Mouse (Mus musculus) Patski (cell line): Measurements from ENCODE around the gene Copz1. TPM values are rescaled to one million over a fixed set of nuclear protein-coding genes. Genes with fewer than 3 reads are reported as not detected.
A peak's percentile ranks its signal among the peaks of the same experiment; 100 is the strongest.

Experiments
- ATAC-seq: fragments of 100-300 bp; one replicate; pipeline ENCODE4 v1.8.0; 2021
- CTCF ChIA-PET: fragments of 350-600 bp; sonication (Branson Sonifier 250); formaldehyde crosslinking; loops from one replicate; lab custom pipeline; 2022; ENCODE audit warnings: inconsistent platforms; lab: Charles Lee
- POLR2A ChIA-PET: fragments of 350-600 bp; sonication (Branson Sonifier 250); formaldehyde crosslinking; loops from one replicate; lab custom pipeline; 2022; ENCODE audit warnings: antibody characterized with exemption, inconsistent platforms; lab: Charles Lee
- DNase-seq: peaks from one replicate; pipeline ENCODE4 v3.0.0-alpha.2; 2011; ENCODE audit warnings: low read depth, low spot score
- H3K27me3 ChIP-seq: fragments of 371-371 bp; one replicate; pipeline ENCODE4 v1.5.1; 2021
- CTCF ChIP-seq: fragments of 100-300 bp; IDR thresholded peaks from one replicate; pipeline ENCODE4 v1.5.1; 2021
- in situ Hi-C: fragments of 300-500 bp; cut with MboI; formaldehyde crosslinking; loops from 3 replicates; pipeline ENCODE4 v1.11.1; 2018; ENCODE audit warnings: low pct_unique_long_range_greater_than_20kb, mixed read lengths
- polyA plus RNA-seq: library from polyadenylated mRNA; unstranded; gene quantifications from one replicate; pipeline ENCODE4 v1.2.3, GENCODE M21; 2021

The Copz1 gene
- polyA plus RNA-seq, 1 experiment from 2014 or later: 163 TPM

DNA sequence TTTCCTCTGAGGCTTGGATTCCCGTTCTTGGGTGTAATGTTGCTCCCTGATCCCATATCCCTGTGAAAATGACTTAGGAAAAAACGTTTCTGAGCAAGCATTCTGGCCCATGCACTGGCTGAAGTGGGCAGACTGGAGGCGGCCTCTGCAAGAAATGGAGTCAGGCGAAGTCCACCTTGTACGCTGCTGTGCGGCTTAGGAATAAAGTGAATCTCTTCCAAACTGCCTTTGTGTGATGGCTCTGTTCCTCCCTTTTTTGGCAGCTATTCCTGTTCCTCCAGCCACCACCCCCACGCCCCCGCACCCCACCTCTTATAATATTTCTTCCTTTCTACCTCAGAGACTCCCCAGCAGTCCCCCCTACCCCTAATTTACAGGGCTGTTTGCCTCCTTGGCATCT lies 27.1 kb downstream of the Copz1 start:
- ChIA-PET POLR2A (no interaction called here), CTCF (interaction anchor here (2.6 kb wide), 1 partner anchor 14 kb away, joined by 9 read pairs; no protein-coding TSS in a partner anchor)
- no peak for TF ChIP-seq CTCF
- in situ Hi-C loops: loop anchor here (10.0 kb wide), 1 partner anchor 335 kb away; the partner anchor contains the start of genes Hoxc10 and Hoxc5
- no peaks in the 10 kb centered on the region for H3K27me3 ChIP-seq
- DNase-seq (no peak), ATAC-seq (no peak)

DNA sequence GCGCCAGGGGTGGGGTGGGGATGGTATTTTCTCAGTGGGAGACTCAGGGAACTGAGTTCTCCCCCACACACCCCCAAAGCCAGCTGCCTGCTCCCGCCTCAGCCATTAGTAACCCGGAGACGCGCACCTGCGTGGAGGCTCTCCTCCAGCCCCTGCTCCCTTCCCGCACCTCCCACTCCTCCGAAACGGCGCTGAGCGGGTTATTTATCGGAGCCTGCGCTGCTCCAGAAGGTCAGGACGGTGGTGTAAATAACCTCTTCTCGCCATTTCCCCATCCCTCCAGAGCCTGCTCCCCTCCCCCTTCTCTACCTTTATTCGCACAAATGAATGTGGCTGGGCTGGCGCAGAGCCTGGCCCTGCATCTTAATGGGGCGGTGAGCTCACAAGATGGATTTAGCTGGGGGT lies 27.6 kb downstream of the Copz1 start:
- ATAC-seq (no peak), DNase-seq (no peak)
- POLR2A ChIA-PET: no interaction called here

DNA sequence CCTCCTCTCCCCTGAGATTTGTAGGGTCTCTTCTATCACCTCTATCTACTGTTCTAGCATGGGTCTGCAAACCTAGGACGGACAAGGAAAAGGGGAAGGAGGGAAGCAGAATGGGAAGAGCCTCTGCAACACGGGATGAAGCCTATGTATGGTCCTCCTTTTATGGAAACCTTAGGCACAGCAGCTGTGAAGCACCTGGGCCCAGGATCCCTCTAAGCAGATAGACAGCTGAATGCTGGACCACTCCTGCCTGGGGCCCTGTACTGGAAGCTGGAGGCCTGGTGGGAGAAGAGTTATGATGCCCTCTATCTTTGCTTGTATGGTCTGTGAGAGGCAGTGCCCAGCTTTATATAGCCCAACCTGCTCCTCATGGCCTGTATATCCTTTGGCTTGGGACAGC lies 28.0 kb downstream of the Copz1 start:
- DNase-seq: no peak
- in situ Hi-C loops: loop anchor here (10.0 kb wide), 1 partner anchor 336 kb away; the partner anchor contains the start of genes Hoxc10 and Hoxc5
- ChIA-PET CTCF (interaction anchor here (2.6 kb wide), 1 partner anchor 15 kb away, joined by 9 read pairs; no protein-coding TSS in a partner anchor), POLR2A (no interaction called here)
- no peak for ATAC-seq
- H3K27me3 ChIP-seq: no peaks in the 10 kb centered on the region
- no peak for TF ChIP-seq CTCF

More for the DNA sequence above, 27.6 kb downstream of the Copz1 start:
- in situ Hi-C loops: loop anchor here (10.0 kb wide), 1 partner anchor 335 kb away; the partner anchor contains the start of genes Hoxc10 and Hoxc5
- no peak for TF ChIP-seq CTCF
- CTCF ChIA-PET: interaction anchor here (2.6 kb wide), 1 partner anchor 15 kb away, joined by 9 read pairs; no protein-coding TSS in a partner anchor
- H3K27me3 ChIP-seq: no peaks in the 10 kb centered on the region

DNA sequence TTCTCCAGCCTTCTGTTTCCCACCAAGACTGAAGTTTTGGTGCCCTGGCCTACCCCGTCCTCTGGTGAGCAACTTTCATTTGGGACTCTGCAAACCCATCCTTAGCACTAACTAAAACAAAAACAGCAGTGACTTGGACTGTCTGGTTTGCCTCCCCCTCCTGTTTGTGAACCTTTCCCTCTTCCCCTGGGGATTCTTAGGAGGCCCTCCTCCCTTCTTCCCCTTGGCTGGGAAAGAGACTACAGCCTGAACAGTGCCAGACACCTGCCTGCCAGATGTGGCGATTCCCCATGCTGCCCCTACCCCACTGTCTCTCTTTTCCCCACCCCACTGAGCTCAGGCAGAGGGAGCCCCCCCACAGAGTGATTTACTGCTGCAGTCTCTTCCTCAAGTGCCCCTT lies 28.5 kb downstream of the Copz1 start:
- ChIA-PET CTCF (interaction anchor here (1.9 to 2.6 kb wide), 2 partner anchors 8 to 16 kb away, joined by 4 to 9 read pairs; no protein-coding TSS in a partner anchor), POLR2A (no interaction called here)
- TF ChIP-seq CTCF: no peak
- no peak for DNase-seq
- ATAC-seq: no peak
- in situ Hi-C loops: loop anchor here (10.0 kb wide), 1 partner anchor 336 kb away; the partner anchor contains the start of genes Hoxc10 and Hoxc5
- H3K27me3 ChIP-seq: no peaks in the 10 kb centered on the region

DNA sequence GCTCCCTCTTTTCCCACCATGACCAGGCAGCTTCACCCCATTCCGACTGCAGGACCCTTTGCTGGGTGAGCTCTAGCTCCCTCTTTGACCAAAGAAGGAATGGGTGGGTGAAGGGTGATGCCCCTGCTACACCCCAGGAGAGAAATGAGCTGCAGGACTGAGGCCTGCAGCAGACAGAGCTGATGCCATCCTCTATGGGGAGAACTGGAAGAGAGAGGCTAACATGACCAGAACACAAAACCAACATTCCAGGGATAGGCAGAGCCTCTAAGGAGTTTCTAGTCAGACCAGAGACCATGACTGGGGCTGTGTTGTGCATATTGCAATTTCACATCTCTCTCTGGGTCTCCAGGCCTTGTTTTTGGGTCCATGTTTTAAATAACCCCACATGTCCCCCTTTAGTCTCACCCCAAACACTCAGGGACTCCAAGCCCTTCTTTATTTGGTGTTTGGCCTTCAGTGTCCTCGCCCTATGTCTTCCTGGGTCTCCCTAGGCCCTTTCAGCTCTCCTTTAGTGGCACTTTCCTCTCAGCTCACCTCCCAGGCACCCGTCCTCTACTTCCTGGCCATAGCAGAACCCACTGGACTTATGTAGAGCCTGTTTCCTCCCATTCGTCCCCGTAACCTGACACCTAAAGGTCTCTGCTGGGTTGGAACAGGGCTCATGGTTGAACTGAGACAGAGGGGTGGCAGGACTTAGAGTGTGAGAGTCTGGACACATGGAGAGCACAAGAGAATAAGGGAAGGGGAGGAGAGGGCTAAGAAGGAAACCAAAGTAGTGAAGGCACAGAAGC lies 29.2 kb downstream of the Copz1 start:
- no peak for DNase-seq
- CTCF ChIA-PET: interaction anchor here (1.9 to 2.6 kb wide), 2 partner anchors 9 to 16 kb away, joined by 4 to 9 read pairs; no protein-coding TSS in a partner anchor
- in situ Hi-C loops: loop anchor here (10.0 kb wide), 1 partner anchor 337 kb away; the partner anchor contains the start of genes Hoxc10 and Hoxc5

DNA sequence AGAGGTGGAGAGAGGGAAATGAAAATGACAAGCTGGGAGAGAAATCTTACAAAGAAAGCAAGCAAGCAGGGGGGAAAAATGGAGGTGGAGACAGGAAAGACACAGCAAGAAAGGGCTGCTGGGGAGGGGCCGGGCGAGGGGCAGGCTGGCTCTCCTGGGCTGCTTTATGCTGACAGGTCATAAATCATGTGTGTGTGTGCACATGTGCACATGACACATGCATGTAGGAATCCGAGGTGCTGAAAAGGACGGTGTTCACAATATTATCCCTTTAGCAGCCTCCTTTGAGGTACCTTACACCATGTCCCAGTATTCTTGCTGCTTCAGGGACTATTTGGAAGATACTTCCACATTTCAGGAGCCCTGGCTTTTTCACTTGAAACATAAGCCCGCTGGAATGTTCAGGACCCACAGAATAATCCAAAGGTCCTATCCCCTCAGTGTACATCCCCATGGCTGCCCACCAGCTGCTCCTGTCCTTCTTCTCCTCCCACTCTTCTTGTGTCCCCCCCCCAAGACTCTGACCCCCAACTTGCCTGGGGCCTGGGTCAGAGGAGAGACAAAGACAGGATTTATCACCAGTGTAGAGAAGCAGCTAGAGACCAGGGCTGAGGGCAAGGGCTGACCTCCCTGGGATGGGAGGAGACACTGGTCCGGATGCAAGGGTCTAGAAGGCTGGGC lies 30.0 kb downstream of the Copz1 start:
- POLR2A ChIA-PET: no interaction called here
- no peak for ATAC-seq
- no peak for DNase-seq
- H3K27me3 ChIP-seq: no peaks in the 10 kb centered on the region
- in situ Hi-C loops: loop anchor here (10.0 kb wide), 1 partner anchor 338 kb away; the partner anchor contains the start of genes Hoxc10 and Hoxc5
- CTCF ChIA-PET: interaction anchor here (1.5 to 1.9 kb wide), 2 partner anchors 8 to 10 kb away, joined by 3 to 4 read pairs; no protein-coding TSS in a partner anchor
- TF ChIP-seq CTCF: no peak

More for the DNA sequence above, 29.2 kb downstream of the Copz1 start:
- H3K27me3 ChIP-seq: no peaks in the 10 kb centered on the region
- POLR2A ChIA-PET: no interaction called here
- ATAC-seq: no peak
- no peak for TF ChIP-seq CTCF

DNA sequence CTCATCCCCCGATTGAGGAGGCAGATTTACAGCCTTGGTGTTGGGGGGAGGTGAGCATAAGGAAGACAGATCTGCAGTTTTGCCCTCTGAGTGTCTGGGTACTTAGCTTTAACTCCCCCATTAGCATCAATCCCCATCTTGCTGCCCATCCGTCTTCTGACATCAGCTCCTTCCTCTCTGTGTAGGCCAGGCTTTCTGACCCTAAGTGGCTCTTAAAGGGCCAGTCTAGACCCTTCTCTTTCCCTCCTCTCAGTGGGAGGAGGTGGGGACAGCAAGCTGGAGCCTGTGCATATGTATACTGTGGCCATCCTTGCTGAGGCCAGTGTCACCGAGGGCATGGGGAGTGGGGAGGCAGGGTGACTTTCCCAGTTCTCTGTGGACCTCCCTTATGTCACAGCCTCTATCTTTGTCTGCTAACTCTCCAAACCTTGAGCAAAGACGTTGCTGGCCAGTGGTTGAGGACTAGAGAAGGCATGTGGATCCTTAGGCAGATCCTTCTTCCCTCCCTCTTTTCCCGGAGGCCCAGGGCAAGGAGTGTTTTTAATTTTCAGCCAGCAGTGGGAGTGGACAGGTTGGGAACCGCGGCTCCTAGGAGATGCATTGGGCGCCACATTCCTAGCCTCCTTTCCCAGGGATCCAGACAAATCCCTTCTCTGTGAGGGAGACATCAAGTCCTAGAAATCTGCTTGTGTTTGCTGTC lies 31.6 kb downstream of the Copz1 start:
- H3K27me3 ChIP-seq: no peaks in the 10 kb centered on the region
- ATAC-seq (no peak), DNase-seq (no peak)
- ChIA-PET POLR2A (interaction anchor here (0.6 to 1.7 kb wide), 2 partner anchors 15 to 19 kb away, joined by 3 to 11 read pairs; no protein-coding TSS in a partner anchor), CTCF (interaction anchor here (1.5 to 8.7 kb wide), 3 partner anchors 9 to 21 kb away, joined by 3 to 116 read pairs (median 10); no protein-coding TSS in a partner anchor)
- no peak for TF ChIP-seq CTCF
- in situ Hi-C loops: loop anchor here (10.0 kb wide), 1 partner anchor 339 kb away; the partner anchor contains the start of genes Hoxc10 and Hoxc5

DNA sequence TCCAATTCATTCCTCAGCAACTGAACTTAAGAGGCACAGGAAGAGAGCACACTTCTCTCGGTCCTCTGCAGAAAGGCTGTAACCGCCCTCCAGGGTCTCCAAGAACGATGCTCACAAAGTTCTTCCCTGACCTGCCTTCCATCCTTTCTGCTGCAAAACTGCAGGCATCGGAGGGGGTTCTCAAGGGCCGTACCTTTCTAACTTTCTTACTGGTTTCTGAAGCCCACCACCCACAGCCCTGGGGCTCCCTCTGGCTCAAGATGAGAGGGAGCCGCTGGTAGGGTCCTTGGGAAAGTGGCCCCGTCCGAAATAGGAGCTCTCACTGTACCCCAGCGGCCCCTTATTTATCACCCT lies 32.1 kb downstream of the Copz1 start:
- H3K27me3 ChIP-seq: no peaks in the 10 kb centered on the region
- ChIA-PET POLR2A (interaction anchor here (0.6 to 1.7 kb wide), 4 partner anchors 12 to 20 kb away, joined by 3 to 11 read pairs (median 4); no protein-coding TSS in a partner anchor), CTCF (interaction anchor here (1.6 to 8.7 kb wide), 5 partner anchors 11 to 120 kb away, joined by 5 to 116 read pairs (median 10); no protein-coding TSS in a partner anchor)
- in situ Hi-C loops: loop anchor here (10.0 kb wide), 1 partner anchor 340 kb away; the partner anchor contains the start of genes Hoxc10 and Hoxc5
- no peak for TF ChIP-seq CTCF
- ATAC-seq: no peak
- DNase-seq: no peak

DNA sequence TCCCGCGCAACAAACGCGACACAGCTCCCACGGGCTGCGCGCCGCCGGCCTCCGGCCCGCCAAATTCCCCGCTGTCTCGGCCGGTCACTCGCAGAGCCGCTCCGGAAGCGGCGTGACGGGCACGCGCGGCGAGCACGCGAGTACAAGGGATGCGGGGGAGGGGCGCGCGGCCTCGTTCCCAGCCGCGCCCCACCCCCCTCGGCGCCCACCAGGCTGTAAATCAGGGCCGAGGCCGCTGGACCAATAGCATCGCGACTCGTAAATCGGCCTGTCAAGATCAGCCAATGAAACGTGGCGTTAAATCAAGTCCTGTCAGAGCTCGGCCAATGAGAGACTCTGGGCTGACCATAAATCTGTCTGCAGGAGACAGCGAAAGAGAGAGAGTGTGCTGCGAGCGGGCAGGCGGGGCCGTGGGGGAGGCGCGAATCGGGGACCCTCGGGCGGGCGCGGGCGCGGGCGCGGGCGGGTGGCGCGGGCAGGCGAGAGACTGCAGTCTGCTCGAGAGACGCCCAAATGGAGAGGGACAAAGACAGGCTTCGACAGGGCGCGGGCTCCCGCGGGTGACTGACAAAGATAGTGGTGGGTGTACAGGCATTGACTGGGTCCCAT lies 32.7 kb downstream of the Copz1 start:
- ATAC-seq (peak; percentile 68), DNase-seq (peak; percentile 83)
- no peaks in the 10 kb centered on the region for H3K27me3 ChIP-seq
- TF ChIP-seq CTCF: no peak
- CTCF ChIA-PET: interaction anchor here (0.9 to 8.7 kb wide), 10 partner anchors 10 to 122 kb away, joined by 4 to 116 read pairs (median 9); partner anchors contain the start of gene Copz1
- in situ Hi-C loops: loop anchor here (5.0 to 10.0 kb wide), 3 partner anchors 53 to 340 kb away; partner anchors contain the start of genes Hoxc10 and Hoxc5
- POLR2A ChIA-PET: interaction anchor here (0.6 to 1.7 kb wide), 4 partner anchors 12 to 20 kb away, joined by 3 to 11 read pairs (median 4); no protein-coding TSS in a partner anchor
